Mouse (Mus musculus) midbrain, embryonic 12.5 days (tissue): ENCODE results near the gene Gm266. TPM values are rescaled to one million over a fixed set of nuclear protein-coding genes. Genes with fewer than 3 reads are reported as not detected.

Experiments used
- ATAC-seq: fragments of 200-750 bp; cut with Nextera tagmentation; 2 replicates; pipeline ENCODE4 v1.8.0; 2017; ENCODE audit warnings: low read depth, moderate TSS enrichment, moderate library complexity; ENCODE audit not compliant: low FRiP score
- H3K27ac ChIP-seq: fragments of 300-500 bp; sonication (generic); replicated peaks from 2 replicates; pipeline ENCODE4 v1.5.1; 2016; ENCODE audit warnings: mild to moderate bottlenecking
- H3K27me3 ChIP-seq: fragments of 300-500 bp; sonication (generic); 2 replicates; pipeline ENCODE4 v1.6.1; 2016; ENCODE audit warnings: mild to moderate bottlenecking
- H3K36me3 ChIP-seq: fragments of 300-500 bp; sonication (generic); 2 replicates; pipeline ENCODE4 v1.6.1; 2016
- H3K4me1 ChIP-seq: fragments of 300-500 bp; sonication (generic); 2 replicates; pipeline ENCODE4 v1.6.1; 2016
- H3K4me2 ChIP-seq: fragments of 300-500 bp; sonication (generic); replicated peaks from 2 replicates; pipeline ENCODE4 v1.6.1; 2016; ENCODE audit warnings: mild to moderate bottlenecking, moderate library complexity
- H3K4me3 ChIP-seq: fragments of 300-500 bp; sonication (generic); 2 replicates; pipeline ENCODE4 v1.5.1; 2016; ENCODE audit warnings: mild to moderate bottlenecking
- H3K9ac ChIP-seq: fragments of 300-500 bp; sonication (generic); replicated peaks from 2 replicates; pipeline ENCODE4 v1.6.1; 2016; ENCODE audit warnings: mild to moderate bottlenecking, moderate library complexity
- H3K9me3 ChIP-seq: fragments of 300-500 bp; sonication (generic); 2 replicates; pipeline ENCODE4 v1.6.1; 2016; ENCODE audit warnings: mild to moderate bottlenecking
- WGBS: fragments of 180-500 bp; shearing (Covaris S2); methylation state at CpG from one replicate; pipeline ENCODE4 v1.1.7; 2016; 5-methylcytosine and 5-hydroxymethylcytosine counted together
- polyA plus RNA-seq: library from polyadenylated mRNA; unstranded; fragments of >200 nt; fragmentation: Nextera tagmentation; extraction: Ambion mirVana; gene quantifications from 2 replicates; pipeline ENCODE4 v1.2.1, GENCODE M21; 2016

Gm266 gene
- polyA plus RNA-seq, 1 experiment from 2014 or later, result 2.3 TPM

- Histone ChIP-seq H3K4me2 (no peak overlapping the region), H3K4me3 (no peak overlapping the region), H3K9me3 (no peaks in the 10 kb centered on the region; the same call in 1 of the 2 replicates), H3K4me1 (peaks cover 21% of the 10 kb centered on the region), H3K36me3 (no peaks in the 10 kb centered on the region), H3K9ac (no peak overlapping the region), H3K27me3 (0 out of 2 replicates have a peak, but pooled peaks cover 8% of the 10 kb centered on the region), H3K27ac (no peak overlapping the region)
- 43% methylated on average over 5 of the region's 5 CpGs for WGBS
- ATAC-seq, result no peak
Observed at GRCm38 (mm10) chr12:111499617-111500016, 14.0 kb upstream of the Gm266 start.

DNA sequence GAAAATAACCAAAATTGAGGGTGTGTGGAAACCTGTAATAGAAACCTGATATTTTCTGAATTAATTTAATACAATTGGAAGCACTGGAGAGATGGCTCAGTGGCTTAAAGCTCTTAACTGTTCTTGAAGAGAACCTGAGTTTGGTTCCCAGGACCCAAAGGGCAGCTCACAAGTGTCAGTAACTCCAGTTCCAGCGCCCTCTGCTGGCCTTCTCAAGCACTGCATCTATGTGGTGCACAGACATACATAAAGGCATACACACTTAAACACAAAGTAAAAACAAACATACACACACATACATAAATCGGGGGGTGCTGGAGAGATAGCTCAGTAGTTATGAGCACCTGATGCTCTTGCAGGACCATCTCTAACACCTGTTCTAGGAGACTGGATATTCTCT is 11.5 kb upstream of the Gm266 start:
- H3K27ac ChIP-seq, result no peak overlapping the region
- 52% methylated on average over 2 of the region's 2 CpGs for WGBS
- ATAC-seq, result no peak
- H3K4me1 ChIP-seq, result peaks cover 18% of the 10 kb centered on the region
- no peak overlapping the region for H3K4me3 ChIP-seq
- H3K9me3 ChIP-seq, result no peaks in the 10 kb centered on the region; the same call in 1 of the 2 replicates
- H3K27me3 ChIP-seq, result no peaks in the 10 kb centered on the region
- H3K36me3 ChIP-seq, result no peaks in the 10 kb centered on the region
- no peak overlapping the region for H3K9ac ChIP-seq
- no peak overlapping the region for H3K4me2 ChIP-seq

GRCm38 (mm10) chr12:111494931-111495330 is 9.3 kb upstream of the Gm266 start:
- Histone ChIP-seq H3K36me3 (no peaks in the 10 kb centered on the region), H3K9ac (no peak overlapping the region), H3K4me3 (no peak overlapping the region), H3K4me1 (peaks cover 5% of the 10 kb centered on the region; the same call in 1 of the 2 replicates), H3K4me2 (no peak overlapping the region), H3K9me3 (no peaks in the 10 kb centered on the region; the same call in 1 of the 2 replicates), H3K27ac (no peak overlapping the region), H3K27me3 (no peaks in the 10 kb centered on the region)
- 77% methylated on average over 4 of the region's 4 CpGs for WGBS
- ATAC-seq, result no peak

- H3K27ac ChIP-seq, result no peak overlapping the region
- H3K4me2 ChIP-seq, result no peak overlapping the region
- H3K4me1 ChIP-seq, result peaks cover 21% of the 10 kb centered on the region
- H3K27me3 ChIP-seq, result peaks cover 51% of the 10 kb centered on the region
- WGBS, result 84% methylated on average over 11 of the region's 11 CpGs
- H3K9me3 ChIP-seq, result no peaks in the 10 kb centered on the region
- no peak overlapping the region for H3K9ac ChIP-seq
- H3K36me3 ChIP-seq, result no peaks in the 10 kb centered on the region
- no peak overlapping the region for H3K4me3 ChIP-seq
- ATAC-seq, result no peak
Observed at GRCm38 (mm10) chr12:111489261-111489865, 3.7 kb upstream of the Gm266 start.

DNA sequence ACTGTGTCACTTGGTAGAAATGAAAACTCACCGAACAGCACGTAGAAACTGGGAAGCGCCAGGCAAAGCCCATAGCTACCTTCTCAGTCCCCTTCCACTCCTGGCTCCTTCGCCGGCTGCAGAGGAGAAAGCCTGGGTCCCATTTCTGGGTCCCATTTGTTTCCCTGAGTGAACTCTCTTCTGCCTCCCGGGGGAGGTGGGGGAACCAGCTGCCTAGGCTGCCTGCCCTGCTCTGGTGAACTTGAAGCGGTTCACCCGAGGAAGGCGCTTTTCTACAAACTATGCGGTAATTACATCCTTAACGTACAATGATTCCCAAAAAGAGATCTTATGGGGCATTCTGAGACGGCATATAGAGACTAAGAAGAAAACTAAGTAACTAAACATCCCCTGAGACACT is 832 bp upstream of the Gm266 start:
- Histone ChIP-seq H3K27ac (no peak overlapping the region), H3K4me3 (peak overlapping the region; percentile 43; the same call in 1 of the 2 replicates), H3K27me3 (peaks cover 68% of the 10 kb centered on the region), H3K4me2 (peak overlapping the region; percentile 62), H3K9me3 (no peaks in the 10 kb centered on the region), H3K4me1 (peaks cover 22% of the 10 kb centered on the region), H3K36me3 (no peaks in the 10 kb centered on the region), H3K9ac (no peak overlapping the region)
- ATAC-seq, result no peak
- 3% methylated on average over 12 of the region's 12 CpGs for WGBS

- peak overlapping the region; percentile 43 for H3K4me3 ChIP-seq
- no peaks in the 10 kb centered on the region for H3K36me3 ChIP-seq
- 0 out of 2 replicates have a peak, but pooled peaks have one; percentile 23 for ATAC-seq
- H3K4me2 ChIP-seq, result peak overlapping the region; percentile 62
- no peak overlapping the region for H3K27ac ChIP-seq
- peaks cover 73% of the 10 kb centered on the region for H3K27me3 ChIP-seq
- peak overlapping the region; percentile 51 for H3K9ac ChIP-seq
- H3K9me3 ChIP-seq, result no peaks in the 10 kb centered on the region
- H3K4me1 ChIP-seq, result peaks cover 27% of the 10 kb centered on the region
- WGBS, result under 1% methylated on average over 63 of the region's 63 CpGs
Observed at GRCm38 (mm10) chr12:111485046-111485651, 474 bp downstream of the Gm266 start.

GRCm38 (mm10) chr12:111479917-111480316 is 5.7 kb downstream of the Gm266 start:
- no peaks in the 10 kb centered on the region for H3K9me3 ChIP-seq

DNA sequence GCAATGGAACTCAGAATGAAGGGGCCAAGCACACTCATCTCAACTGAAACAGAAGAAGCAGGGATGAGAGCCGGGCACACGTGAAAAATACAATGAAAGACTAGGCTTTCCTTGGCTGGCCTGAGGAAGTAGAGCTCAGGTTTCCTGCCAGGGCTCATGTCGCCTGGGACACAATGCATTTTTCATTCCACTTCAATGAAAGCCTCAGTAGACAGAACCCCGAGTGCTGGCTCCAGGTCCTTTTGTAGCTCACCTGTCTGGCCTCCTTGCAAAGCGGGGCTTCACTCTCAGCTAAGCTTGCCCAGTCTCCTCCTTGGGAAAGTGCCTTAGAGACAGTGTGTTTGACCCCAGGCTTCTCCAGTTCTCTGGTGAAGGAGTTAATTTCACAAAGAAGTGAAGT is 6.7 kb downstream of the Gm266 start:
- ATAC-seq, result no peak
- no peak overlapping the region for H3K4me2 ChIP-seq
- H3K9ac ChIP-seq, result no peak overlapping the region
- no peaks in the 10 kb centered on the region for H3K9me3 ChIP-seq
- no peak overlapping the region for H3K4me3 ChIP-seq
- H3K4me1 ChIP-seq, result peaks cover 15% of the 10 kb centered on the region; the same call in 1 of the 2 replicates
- no peak overlapping the region for H3K27ac ChIP-seq
- 62% methylated on average over 5 of the region's 5 CpGs for WGBS
- peaks cover 17% of the 10 kb centered on the region for H3K27me3 ChIP-seq
- no peaks in the 10 kb centered on the region for H3K36me3 ChIP-seq

More at GRCm38 (mm10) chr12:111479917-111480316, 5.7 kb downstream of the Gm266 start:
- Histone ChIP-seq H3K9ac (no peak overlapping the region), H3K4me2 (no peak overlapping the region), H3K4me3 (no peak overlapping the region), H3K27ac (no peak overlapping the region), H3K4me1 (peaks cover 14% of the 10 kb centered on the region; the same call in 1 of the 2 replicates), H3K36me3 (no peaks in the 10 kb centered on the region), H3K27me3 (peaks cover 27% of the 10 kb centered on the region)
- ATAC-seq, result no peak
- 75% methylated on average over 2 of the region's 2 CpGs for WGBS

GRCm38 (mm10) chr12:111474893-111475643 is 10.6 kb downstream of the Gm266 start:
- H3K9me3 ChIP-seq, result no peaks in the 10 kb centered on the region
- WGBS, result 58% methylated on average over 8 of the region's 8 CpGs

GRCm38 (mm10) chr12:111474384-111474783 is 11.2 kb downstream of the Gm266 start:
- Histone ChIP-seq H3K4me1 (peaks cover 9% of the 10 kb centered on the region; the same call in 1 of the 2 replicates), H3K9me3 (no peaks in the 10 kb centered on the region), H3K9ac (no peak overlapping the region), H3K4me2 (no peak overlapping the region), H3K36me3 (no peaks in the 10 kb centered on the region), H3K4me3 (no peak overlapping the region), H3K27me3 (no peaks in the 10 kb centered on the region; the same call in 1 of the 2 replicates), H3K27ac (no peak overlapping the region)
- 94% methylated on average over 3 of the region's 3 CpGs for WGBS
- no peak for ATAC-seq

More at GRCm38 (mm10) chr12:111474893-111475643, 10.6 kb downstream of the Gm266 start:
- H3K4me1 ChIP-seq, result peaks cover 9% of the 10 kb centered on the region; the same call in 1 of the 2 replicates
- no peak overlapping the region for H3K9ac ChIP-seq
- H3K4me3 ChIP-seq, result no peak overlapping the region
- no peak overlapping the region for H3K4me2 ChIP-seq
- H3K27ac ChIP-seq, result no peak overlapping the region
- ATAC-seq, result no peak
- H3K27me3 ChIP-seq, result no peaks in the 10 kb centered on the region
- no peaks in the 10 kb centered on the region for H3K36me3 ChIP-seq

DNA sequence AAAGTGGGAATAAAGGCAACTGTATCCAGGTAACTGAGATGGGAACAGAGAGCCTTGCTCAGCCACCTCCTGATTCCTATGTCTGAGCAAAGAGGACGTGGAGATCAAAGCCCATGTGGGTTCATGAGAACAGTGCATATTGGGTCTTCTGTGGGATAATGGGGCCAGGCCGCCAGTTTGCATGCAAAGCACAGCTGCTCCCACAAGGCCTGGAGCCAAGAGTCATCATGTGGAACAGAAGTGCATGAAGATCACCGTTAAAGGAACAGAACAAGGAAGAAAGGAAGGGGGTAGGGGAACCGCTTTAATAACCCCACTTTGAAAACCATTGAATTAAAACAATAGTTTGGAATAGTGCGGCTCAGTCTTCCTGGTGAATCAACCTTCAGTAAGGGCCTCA is 12.7 kb downstream of the Gm266 start:
- Histone ChIP-seq H3K27me3 (no peaks in the 10 kb centered on the region; the same call in 1 of the 2 replicates), H3K4me3 (no peak overlapping the region), H3K27ac (no peak overlapping the region), H3K4me1 (peaks cover 9% of the 10 kb centered on the region; the same call in 1 of the 2 replicates), H3K9me3 (no peaks in the 10 kb centered on the region), H3K9ac (no peak overlapping the region), H3K36me3 (no peaks in the 10 kb centered on the region), H3K4me2 (no peak overlapping the region)
- WGBS, result 71% methylated on average over 5 of the region's 5 CpGs
- no peak for ATAC-seq

GRCm38 (mm10) chr12:111471721-111472120 is 13.9 kb downstream of the Gm266 start:
- Histone ChIP-seq H3K27ac (no peak overlapping the region), H3K9ac (no peak overlapping the region), H3K27me3 (no peaks in the 10 kb centered on the region; the same call in 1 of the 2 replicates), H3K9me3 (no peaks in the 10 kb centered on the region), H3K4me2 (no peak overlapping the region), H3K36me3 (no peaks in the 10 kb centered on the region), H3K4me3 (no peak overlapping the region), H3K4me1 (peaks cover 9% of the 10 kb centered on the region; the same call in 1 of the 2 replicates)
- ATAC-seq, result no peak
- 87% methylated on average over 3 of the region's 3 CpGs for WGBS
